Mouse (Mus musculus): ENCODE results near the gene Gm5108.
A peak's percentile ranks its signal among the peaks of the same experiment; 100 is the strongest.

The Gm5108 gene

GRCm38 (mm10) chr5:67941369-67941768 is at the start of gene Gm5108:
Gm5108 (plus strand) TSS chr5:67941669.
- no peak for DNase-seq (ENCODE audit: low spot score in 2 of 2)

- no peak for DNase-seq (ENCODE audit: low spot score in 2 of 2)
Observed at GRCm38 (mm10) chr5:67898921-67899320, 42.5 kb upstream of the Gm5108 start.

GRCm38 (mm10) chr5:67904555-67904954 is 36.9 kb upstream of the Gm5108 start:
- no peak for DNase-seq (ENCODE audit: low spot score in 2 of 2)

GRCm38 (mm10) chr5:67930584-67930983 is 10.9 kb upstream of the Gm5108 start:
- DNase-seq (ENCODE audit: low spot score in 2 of 2): no peak

GRCm38 (mm10) chr5:67931623-67932022 is 9.8 kb upstream of the Gm5108 start:
- DNase-seq (ENCODE audit: low spot score in 2 of 2): no peak

- peak; percentile 12 to 46 for DNase-seq (ENCODE audit: low spot score in 2 of 2)
Observed at GRCm38 (mm10) chr5:67943199-67943598, 1.7 kb downstream of the Gm5108 start.

- no peak for DNase-seq (ENCODE audit: low spot score in 2 of 2)
Observed at GRCm38 (mm10) chr5:67944074-67944785, 2.8 kb downstream of the Gm5108 start.

GRCm38 (mm10) chr5:67946321-67946720 is 4.9 kb downstream of the Gm5108 start, which contains the start of gene Gm21905:
Gm21905 (minus strand) TSS chr5:67946421.
- DNase-seq (ENCODE audit: low spot score in 2 of 2): no peak

- no peak for DNase-seq (ENCODE audit: low spot score in 2 of 2)
Observed at GRCm38 (mm10) chr5:67947006-67947405, 5.5 kb downstream of the Gm5108 start.

- DNase-seq (ENCODE audit: low spot score in 2 of 2): no peak
Observed at GRCm38 (mm10) chr5:67948074-67948473, 6.6 kb downstream of the Gm5108 start.

GRCm38 (mm10) chr5:67954097-67954496 is 12.6 kb downstream of the Gm5108 start:
- no peak for DNase-seq (ENCODE audit: low spot score in 2 of 2)

- DNase-seq (ENCODE audit: low spot score in 2 of 2): no peak
Observed at GRCm38 (mm10) chr5:67955486-67955885, 14.0 kb downstream of the Gm5108 start.

GRCm38 (mm10) chr5:67961708-67962629 is 20.5 kb downstream of the Gm5108 start:
- no peak for DNase-seq (ENCODE audit: low spot score in 2 of 2)

- no peak for DNase-seq (ENCODE audit: low spot score in 2 of 2)
Observed at GRCm38 (mm10) chr5:67969536-67969935, 28.1 kb downstream of the Gm5108 start.

GRCm38 (mm10) chr5:67981946-67982526 is 40.6 kb downstream of the Gm5108 start:
- no peak for DNase-seq (ENCODE audit: low spot score in 2 of 2)

- no peak for DNase-seq (ENCODE audit: low spot score in 2 of 2)
Observed at GRCm38 (mm10) chr5:67990426-67990825, 49.0 kb downstream of the Gm5108 start.

- no peak for DNase-seq (ENCODE audit: low spot score in 2 of 2)
Observed at GRCm38 (mm10) chr5:68002611-68003010, 61.1 kb downstream of the Gm5108 start.

GRCm38 (mm10) chr5:68003904-68004303 is 62.4 kb downstream of the Gm5108 start:
- no peak for DNase-seq (ENCODE audit: low spot score in 2 of 2)

GRCm38 (mm10) chr5:68004419-68004818 is 63.0 kb downstream of the Gm5108 start:
- no peak for DNase-seq (ENCODE audit: low spot score in 2 of 2)

GRCm38 (mm10) chr5:68007074-68007473 is 65.6 kb downstream of the Gm5108 start:
- DNase-seq (ENCODE audit: low spot score in 2 of 2): no peak

- peak in 1 of 2 experiments; percentile 12 for DNase-seq (ENCODE audit: low spot score in 2 of 2)
Observed at GRCm38 (mm10) chr5:68011569-68011968, 70.1 kb downstream of the Gm5108 start.

GRCm38 (mm10) chr5:68012618-68013017 is 71.1 kb downstream of the Gm5108 start:
- peak; percentile 68 to 81 for DNase-seq (ENCODE audit: low spot score in 2 of 2)

Data from heart, adult 9 months (tissue).